Mouse (Mus musculus): Measurements from ENCODE around the gene Zfp58. TPM values are rescaled to one million over a fixed set of nuclear protein-coding genes. Genes with fewer than 3 reads are reported as not detected.

Zfp58 gene
- polyA plus RNA-seq (2015; fragmentation: Nextera tagmentation; extraction: Ambion mirVana), result 14.4 and 15.2 TPM in 2 replicates

DNA sequence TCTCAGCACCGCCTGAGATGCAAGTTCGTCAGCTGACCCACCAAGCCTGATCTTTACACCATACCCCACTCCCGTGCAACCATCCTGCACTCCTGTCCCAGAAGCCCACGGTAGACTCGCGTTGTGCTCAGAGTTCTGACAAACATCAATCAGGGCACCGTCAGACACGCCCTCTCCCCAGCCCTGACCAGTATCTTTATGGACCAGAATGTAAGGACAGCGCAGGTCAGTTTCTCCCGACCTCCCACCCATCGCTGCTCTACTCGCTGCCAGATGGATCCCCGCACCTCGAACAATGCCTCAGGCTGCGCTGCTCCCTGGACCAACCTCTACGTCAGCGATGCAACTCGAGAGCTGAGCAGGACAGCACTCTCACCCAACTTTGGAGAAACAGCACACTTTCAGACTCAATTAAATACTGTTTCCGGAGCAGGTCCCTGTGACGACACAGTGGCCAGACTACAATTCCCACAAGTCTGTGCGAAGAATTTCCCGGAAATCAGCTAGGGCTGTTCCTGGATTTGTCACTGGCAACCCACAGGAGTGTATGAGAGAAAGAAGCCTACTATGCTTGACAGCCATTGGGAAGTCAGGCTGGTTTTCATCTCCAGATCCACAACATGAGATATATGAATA lies at the start of gene Zfp58:
Zfp58 (minus strand) TSS at position 472 of the 636 bp plus-strand sequence.
- Histone ChIP-seq H3K36me3 (ENCODE audit: insufficient read depth, low read length) (peaks cover 6% of the 10 kb centered on the region), H3K4me1 (ENCODE audit: insufficient read depth, low read length) (peaks cover 6% of the 10 kb centered on the region)
- under 1% methylated on average over 22 of the region's 22 CpGs for WGBS

DNA sequence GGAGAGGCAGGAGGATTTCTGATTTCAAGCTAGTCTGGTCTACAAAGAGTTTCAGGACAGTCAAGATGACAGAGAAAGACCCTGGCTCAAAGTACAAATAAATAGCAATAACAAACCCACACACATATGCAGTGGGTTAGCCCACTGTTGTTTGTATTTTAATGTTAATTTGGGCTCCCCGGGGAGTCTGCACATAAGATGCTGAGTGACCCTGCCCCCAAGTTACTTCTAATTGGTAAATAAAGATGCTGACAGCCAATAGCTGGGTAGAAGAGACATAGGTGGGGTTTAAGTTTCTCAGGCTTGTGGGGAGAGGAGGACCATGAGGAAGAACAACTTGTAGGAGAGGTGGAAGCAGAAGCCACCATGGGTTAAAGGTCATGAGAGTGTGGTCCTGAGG lies 45.6 kb upstream of the Zfp58 start:
- peaks cover 7% of the 10 kb centered on the region for H3K9me3 ChIP-seq (ENCODE audit: low read length)
- H3K36me3 ChIP-seq (ENCODE audit: insufficient read depth, low read length), result peaks cover 40% of the 10 kb centered on the region
- H3K27ac ChIP-seq (ENCODE audit: low read length), result no peak overlapping the region
- H3K9ac ChIP-seq (replicated peaks; ENCODE audit: low read length), result no peak overlapping the region
- WGBS, result 78% methylated on average over 1 of the region's 1 CpGs
- no peaks in the 10 kb centered on the region for H3K27me3 ChIP-seq (ENCODE audit: insufficient read depth, low read length)
- no peak overlapping the region for H3K4me3 ChIP-seq (ENCODE audit: low read length)
- H3K4me2 ChIP-seq (replicated peaks; ENCODE audit: low read depth, low read length), result no peak overlapping the region
- no peaks in the 10 kb centered on the region for H3K4me1 ChIP-seq (ENCODE audit: insufficient read depth, low read length)
- no peak for ATAC-seq (ENCODE audit: low FRiP score, low TSS enrichment)

More for the DNA sequence above, at the start of gene Zfp58:
- Histone ChIP-seq H3K4me2 (replicated peaks; ENCODE audit: low read depth, low read length) (peak within 1 kb of the TSS; percentile 67), H3K9me3 (ENCODE audit: low read length) (peaks cover 2% of the 10 kb centered on the region; the same call in 1 of the 2 replicates), H3K4me3 (ENCODE audit: low read length) (peak within 1 kb of the TSS; percentile 87), H3K27me3 (ENCODE audit: insufficient read depth, low read length) (no peaks in the 10 kb centered on the region), H3K9ac (replicated peaks; ENCODE audit: low read length) (peak within 1 kb of the TSS; percentile 82), H3K27ac (ENCODE audit: low read length) (peak within 1 kb of the TSS; percentile 62)
- ATAC-seq (ENCODE audit: low FRiP score, low TSS enrichment), result peak; percentile 95

DNA sequence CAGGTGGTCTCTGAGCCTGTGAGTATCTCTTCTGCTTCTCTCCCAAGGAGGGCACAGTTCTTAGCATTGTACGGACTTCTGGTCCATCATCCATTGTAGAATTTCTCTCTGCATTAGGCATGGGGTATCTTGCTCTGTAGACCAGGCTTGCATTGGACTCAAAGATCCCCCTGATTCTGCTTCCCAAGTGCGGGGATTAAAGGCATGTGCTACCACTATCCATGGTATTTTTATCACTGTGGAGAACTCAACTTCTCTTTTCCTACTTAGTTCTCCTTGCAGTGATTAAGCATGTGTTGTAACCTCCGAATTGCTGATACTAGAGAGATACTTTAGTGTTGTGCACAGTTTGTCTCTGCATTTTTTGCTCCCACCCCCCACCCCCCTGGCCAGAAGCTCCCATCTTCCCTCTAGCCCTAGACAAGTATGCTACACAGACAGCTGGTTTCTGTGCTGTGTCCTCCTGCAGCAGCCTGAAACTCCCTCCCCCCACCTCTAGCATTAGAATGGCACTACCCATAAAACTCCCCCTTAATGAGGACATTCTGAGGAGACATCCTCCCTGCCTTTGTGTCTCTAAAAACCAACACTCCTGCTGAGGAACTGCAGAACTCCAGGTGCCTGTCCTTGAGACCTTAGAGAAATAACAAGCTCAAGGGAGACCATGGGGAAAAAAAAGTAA lies 26.8 kb upstream of the Zfp58 start:
- Histone ChIP-seq H3K4me3 (ENCODE audit: low read length) (no peak overlapping the region), H3K4me1 (ENCODE audit: insufficient read depth, low read length) (peaks cover 12% of the 10 kb centered on the region), H3K36me3 (ENCODE audit: insufficient read depth, low read length) (no peaks in the 10 kb centered on the region), H3K27ac (ENCODE audit: low read length) (no peak overlapping the region), H3K9ac (replicated peaks; ENCODE audit: low read length) (no peak overlapping the region), H3K27me3 (ENCODE audit: insufficient read depth, low read length) (no peaks in the 10 kb centered on the region), H3K9me3 (ENCODE audit: low read length) (no peaks in the 10 kb centered on the region; the same call in 1 of the 2 replicates), H3K4me2 (replicated peaks; ENCODE audit: low read depth, low read length) (no peak overlapping the region)
- ATAC-seq (ENCODE audit: low FRiP score, low TSS enrichment), result no peak
- WGBS, result 52% methylated on average over 3 of the region's 3 CpGs

DNA sequence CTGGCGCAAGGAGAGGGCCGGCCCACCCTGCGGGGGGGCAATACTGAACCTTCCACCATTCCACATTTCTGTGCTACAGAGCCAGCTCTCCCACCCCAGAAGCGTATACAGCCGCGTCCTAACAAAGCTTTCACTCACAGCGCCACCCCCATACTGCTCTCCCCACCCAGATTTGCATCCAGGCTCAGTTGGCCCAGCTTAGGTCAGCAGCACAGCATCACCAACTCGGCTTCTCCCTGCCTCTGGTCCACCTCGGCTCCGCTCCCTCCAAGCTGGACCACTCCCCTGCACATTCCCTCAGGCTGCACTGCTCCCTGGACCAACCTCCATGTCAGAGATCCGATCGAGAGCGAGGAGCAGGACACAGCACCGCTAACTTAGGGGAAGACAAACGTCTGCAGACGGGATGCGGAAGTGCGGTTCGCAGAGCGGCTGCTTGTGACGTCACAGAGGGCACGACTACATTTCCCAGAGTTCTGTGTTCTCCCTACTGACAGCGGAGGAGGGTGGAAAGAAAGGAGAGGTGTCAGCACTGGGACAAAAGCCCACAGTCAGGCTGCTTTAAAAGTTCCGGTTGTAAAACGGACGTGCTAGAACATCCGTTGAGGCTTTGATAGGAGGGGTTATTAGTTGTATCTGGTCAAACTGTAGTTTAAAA lies 25.5 kb upstream of the Zfp58 start, which contains the start of the genes Gm26965 and Zfp87:
Gm26965 (minus strand) TSS at position 399 of the 658 bp plus-strand sequence.
Zfp87 (minus strand) TSS at position 425 of the 658 bp plus-strand sequence.
- Histone ChIP-seq H3K27me3 (ENCODE audit: insufficient read depth, low read length) (no peaks in the 10 kb centered on the region), H3K36me3 (ENCODE audit: insufficient read depth, low read length) (peaks cover 2% of the 10 kb centered on the region; the same call in 1 of the 2 replicates), H3K4me2 (replicated peaks; ENCODE audit: low read depth, low read length) (peak within 1 kb of the TSS; percentile 91), H3K27ac (ENCODE audit: low read length) (peak within 1 kb of the TSS; percentile 79; the same call in 1 of the 2 replicates), H3K9ac (replicated peaks; ENCODE audit: low read length) (peak within 1 kb of the TSS; percentile 81), H3K9me3 (ENCODE audit: low read length) (no peaks in the 10 kb centered on the region), H3K4me1 (ENCODE audit: insufficient read depth, low read length) (peaks cover 12% of the 10 kb centered on the region), H3K4me3 (ENCODE audit: low read length) (peak within 1 kb of the TSS; percentile 92)
- peak; percentile 98 for ATAC-seq (ENCODE audit: low FRiP score, low TSS enrichment)
- WGBS, result under 1% methylated on average over 27 of the region's 27 CpGs

DNA sequence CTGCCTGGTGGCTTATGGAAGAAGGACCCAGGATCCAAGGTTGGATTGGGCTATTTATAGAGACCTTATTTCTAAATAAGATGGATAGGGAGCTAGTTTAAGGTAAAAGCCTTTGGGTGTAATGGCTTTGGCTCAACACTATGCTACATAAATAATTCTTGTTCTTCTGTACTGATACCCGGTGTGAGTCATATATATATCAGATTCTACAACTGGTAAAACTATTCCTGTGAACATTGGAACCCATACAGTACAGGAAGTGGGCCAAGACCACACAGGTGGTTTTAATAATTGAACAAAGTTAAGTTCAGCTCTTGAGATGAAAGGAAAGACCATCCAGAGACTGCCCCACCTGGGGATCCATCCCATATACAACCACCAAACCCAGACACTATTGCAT lies 553 bp upstream of the Zfp58 start:
- no peaks in the 10 kb centered on the region for H3K27me3 ChIP-seq (ENCODE audit: insufficient read depth, low read length)
- no peak overlapping the region for H3K4me2 ChIP-seq (replicated peaks; ENCODE audit: low read depth, low read length)
- 0 out of 2 replicates have a peak, but pooled peaks cover 5% of the 10 kb centered on the region for H3K36me3 ChIP-seq (ENCODE audit: insufficient read depth, low read length)
- 83% methylated on average over 1 of the region's 1 CpGs for WGBS
- H3K4me3 ChIP-seq (ENCODE audit: low read length), result no peak overlapping the region
- ATAC-seq (ENCODE audit: low FRiP score, low TSS enrichment), result no peak
- H3K27ac ChIP-seq (ENCODE audit: low read length), result no peak overlapping the region
- no peak overlapping the region for H3K9ac ChIP-seq (replicated peaks; ENCODE audit: low read length)
- peaks cover 6% of the 10 kb centered on the region for H3K4me1 ChIP-seq (ENCODE audit: insufficient read depth, low read length)
- H3K9me3 ChIP-seq (ENCODE audit: low read length), result no peaks in the 10 kb centered on the region

DNA sequence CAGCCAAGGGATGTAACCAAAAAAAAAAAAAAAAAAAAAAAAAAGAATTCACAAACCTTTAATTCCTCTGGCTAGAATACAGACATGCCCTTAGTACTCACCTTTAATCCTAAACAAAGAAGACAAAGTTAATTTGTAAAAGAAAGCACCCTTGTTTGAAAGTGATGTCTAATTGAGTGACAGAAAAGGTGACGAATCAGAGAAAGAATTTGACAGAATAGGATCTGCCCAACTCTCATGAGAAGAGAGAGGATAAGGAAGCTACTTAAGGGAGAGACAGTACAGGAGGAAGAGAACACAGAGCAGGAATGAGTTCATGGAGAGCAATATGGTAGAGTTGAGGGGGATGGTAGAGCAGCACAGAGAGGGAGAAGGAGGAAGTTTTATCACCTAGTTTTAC lies 4.7 kb downstream of the Zfp58 start:
- Histone ChIP-seq H3K4me3 (ENCODE audit: low read length) (no peak overlapping the region), H3K27me3 (ENCODE audit: insufficient read depth, low read length) (no peaks in the 10 kb centered on the region), H3K9ac (replicated peaks; ENCODE audit: low read length) (no peak overlapping the region), H3K9me3 (ENCODE audit: low read length) (peaks cover 28% of the 10 kb centered on the region), H3K4me1 (ENCODE audit: insufficient read depth, low read length) (peaks cover 6% of the 10 kb centered on the region), H3K27ac (ENCODE audit: low read length) (no peak overlapping the region), H3K4me2 (replicated peaks; ENCODE audit: low read depth, low read length) (no peak overlapping the region), H3K36me3 (ENCODE audit: insufficient read depth, low read length) (peaks cover 44% of the 10 kb centered on the region)
- WGBS, result 89% methylated on average over 1 of the region's 1 CpGs
- no peak for ATAC-seq (ENCODE audit: low FRiP score, low TSS enrichment)

DNA sequence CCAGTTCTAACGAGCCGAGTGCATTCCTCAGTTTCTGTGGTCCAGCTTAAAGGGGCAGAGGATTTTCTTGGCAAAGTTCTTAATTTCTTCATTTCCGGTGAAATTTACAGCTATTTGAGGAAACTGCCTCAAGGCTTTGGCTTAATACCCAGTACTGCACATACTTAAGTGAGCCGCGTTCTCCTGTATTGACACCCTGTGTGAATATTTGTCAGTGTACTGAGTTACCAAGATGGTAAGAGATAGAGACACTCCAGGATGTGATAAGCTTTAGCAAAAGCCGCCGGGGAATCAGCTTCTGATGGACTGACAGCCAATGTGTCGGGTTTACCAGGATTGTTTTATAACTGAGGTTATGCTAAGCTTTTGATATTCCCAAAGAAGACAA lies 15.9 kb downstream of the Zfp58 start:
- peaks cover 6% of the 10 kb centered on the region; the same call in 1 of the 2 replicates for H3K4me1 ChIP-seq (ENCODE audit: insufficient read depth, low read length)
- H3K27me3 ChIP-seq (ENCODE audit: insufficient read depth, low read length), result no peaks in the 10 kb centered on the region
- H3K9ac ChIP-seq (replicated peaks; ENCODE audit: low read length), result peak overlapping the region; percentile 69
- H3K9me3 ChIP-seq (ENCODE audit: low read length), result peaks cover 5% of the 10 kb centered on the region
- peak overlapping the region; percentile 56 for H3K4me2 ChIP-seq (replicated peaks; ENCODE audit: low read depth, low read length)
- H3K27ac ChIP-seq (ENCODE audit: low read length), result no peak overlapping the region
- H3K4me3 ChIP-seq (ENCODE audit: low read length), result peak overlapping the region; percentile 74
- peak; percentile 67 for ATAC-seq (ENCODE audit: low FRiP score, low TSS enrichment)
- peaks cover 18% of the 10 kb centered on the region for H3K36me3 ChIP-seq (ENCODE audit: insufficient read depth, low read length)
- WGBS, result 40% methylated on average over 8 of the region's 8 CpGs

DNA sequence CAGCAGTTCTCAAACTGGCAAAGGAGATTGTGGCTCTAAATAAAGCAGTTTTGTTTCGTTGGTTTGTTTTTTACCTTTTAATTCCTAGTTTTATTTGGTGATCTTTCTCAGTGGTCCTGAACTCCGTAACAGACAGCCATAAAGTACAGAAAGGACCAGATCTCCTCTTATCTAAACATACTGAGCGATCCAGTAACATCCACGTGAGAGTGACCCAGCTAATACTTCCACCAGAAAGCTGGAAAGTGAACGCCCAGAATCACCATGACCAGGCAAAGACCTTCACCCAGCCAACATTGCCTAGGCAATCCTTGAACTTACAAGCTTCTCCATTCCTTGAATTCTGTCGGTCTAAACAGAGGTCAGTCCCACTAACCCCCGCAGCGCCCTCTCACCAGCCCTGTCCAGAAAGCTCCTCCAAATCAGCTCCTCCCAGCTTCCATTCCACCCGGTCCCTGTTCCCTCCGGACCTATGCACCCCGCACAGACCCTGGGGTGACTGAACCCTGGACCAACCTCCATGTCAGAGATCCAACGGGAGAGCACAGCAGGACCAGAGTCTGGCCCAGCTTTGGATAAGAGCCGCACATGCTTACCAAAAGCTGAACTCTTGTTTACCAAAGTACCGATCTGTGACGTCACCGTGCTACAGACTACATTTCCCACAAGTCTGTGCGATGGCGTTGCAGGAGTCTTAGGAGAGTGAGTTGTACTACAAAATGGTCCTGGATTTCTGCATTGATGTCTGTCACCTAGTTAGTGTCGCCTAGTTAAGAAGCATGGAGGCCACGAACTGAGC lies 16.5 kb downstream of the Zfp58 start, which contains the start of gene Zfp874b:
Zfp874b (minus strand) TSS at position 634 of the 799 bp plus-strand sequence.
- no peaks in the 10 kb centered on the region for H3K27me3 ChIP-seq (ENCODE audit: insufficient read depth, low read length)
- peak within 1 kb of the TSS; percentile 69 for H3K9ac ChIP-seq (replicated peaks; ENCODE audit: low read length)
- peak within 1 kb of the TSS; percentile 46; the same call in 1 of the 2 replicates for H3K27ac ChIP-seq (ENCODE audit: low read length)
- H3K4me2 ChIP-seq (replicated peaks; ENCODE audit: low read depth, low read length), result peak within 1 kb of the TSS; percentile 56
- WGBS, result 3% methylated on average over 20 of the region's 20 CpGs
- ATAC-seq (ENCODE audit: low FRiP score, low TSS enrichment), result peak; percentile 95
- H3K4me3 ChIP-seq (ENCODE audit: low read length), result peak within 1 kb of the TSS; percentile 74
- H3K9me3 ChIP-seq (ENCODE audit: low read length), result peaks cover 2% of the 10 kb centered on the region
- peaks cover 14% of the 10 kb centered on the region for H3K36me3 ChIP-seq (ENCODE audit: insufficient read depth, low read length)
- peaks cover 6% of the 10 kb centered on the region; the same call in 1 of the 2 replicates for H3K4me1 ChIP-seq (ENCODE audit: insufficient read depth, low read length)

DNA sequence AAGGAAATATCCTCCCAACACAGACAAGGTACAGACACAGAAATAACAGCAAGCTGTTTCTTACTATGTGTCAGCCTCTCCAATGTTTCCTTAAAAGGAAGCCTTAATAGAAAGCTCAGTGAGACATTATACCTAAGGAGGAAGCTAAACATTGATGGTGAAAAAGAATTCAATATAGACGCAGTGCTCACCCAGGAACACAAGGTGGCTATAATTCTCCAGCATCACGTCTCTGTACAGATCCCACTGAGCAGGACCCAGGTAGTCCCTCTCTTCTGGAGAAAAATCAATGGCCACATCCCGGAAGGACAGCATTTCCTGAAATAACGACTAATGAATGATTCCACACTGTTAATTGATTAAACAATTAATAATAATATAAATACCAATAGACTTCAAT lies 18.8 kb downstream of the Zfp58 start:
- Histone ChIP-seq H3K27ac (ENCODE audit: low read length) (no peak overlapping the region), H3K4me1 (ENCODE audit: insufficient read depth, low read length) (peaks cover 6% of the 10 kb centered on the region; the same call in 1 of the 2 replicates), H3K9me3 (ENCODE audit: low read length) (no peaks in the 10 kb centered on the region), H3K27me3 (ENCODE audit: insufficient read depth, low read length) (no peaks in the 10 kb centered on the region), H3K36me3 (ENCODE audit: insufficient read depth, low read length) (0 out of 2 replicates have a peak, but pooled peaks cover 6% of the 10 kb centered on the region), H3K4me2 (replicated peaks; ENCODE audit: low read depth, low read length) (no peak overlapping the region), H3K9ac (replicated peaks; ENCODE audit: low read length) (no peak overlapping the region), H3K4me3 (ENCODE audit: low read length) (no peak overlapping the region)
- ATAC-seq (ENCODE audit: low FRiP score, low TSS enrichment), result no peak
- 61% methylated on average over 4 of the region's 4 CpGs for WGBS

Data from kidney, embryonic 16.5 days (tissue).